Mouse (Mus musculus) thymus, postnatal 36 days (tissue): Measurements from ENCODE around the gene Ttpal.
A peak's percentile ranks its signal among the peaks of the same experiment; 100 is the strongest.

ENCODE experiments used
- DNase-seq, 2 experiments: peaks; one replicate each; pipeline ENCODE4 v3.0.0; 2022; ENCODE audit warnings: mixed read lengths in 2 of 2

The Ttpal gene

GRCm38 (mm10) chr2:163602101-163602971, at the start of gene Ttpal:
Gene Ttpal (plus strand): TSS chr2:163602314.
- peak; percentile 88 to 90 for DNase-seq

GRCm38 (mm10) chr2:163552518-163552929, 49.6 kb upstream of the Ttpal start:
- no peak for DNase-seq

GRCm38 (mm10) chr2:163554425-163554982, 47.6 kb upstream of the Ttpal start:
- no peak for DNase-seq

GRCm38 (mm10) chr2:163554996-163555395, 47.1 kb upstream of the Ttpal start:
- no peak for DNase-seq

GRCm38 (mm10) chr2:163555417-163555816, 46.7 kb upstream of the Ttpal start:
- DNase-seq = no peak

GRCm38 (mm10) chr2:163558548-163558947, 43.6 kb upstream of the Ttpal start:
- DNase-seq = no peak

GRCm38 (mm10) chr2:163559236-163559635, 42.9 kb upstream of the Ttpal start:
- DNase-seq = no peak

GRCm38 (mm10) chr2:163560247-163560646, 41.9 kb upstream of the Ttpal start:
- DNase-seq = no peak

- DNase-seq = no peak
Measured at GRCm38 (mm10) chr2:163561258-163561948, 40.7 kb upstream of the Ttpal start.

- DNase-seq = no peak
Measured at GRCm38 (mm10) chr2:163564646-163565045, 37.5 kb upstream of the Ttpal start.

- no peak for DNase-seq
Measured at GRCm38 (mm10) chr2:163574321-163574720, 27.8 kb upstream of the Ttpal start.

GRCm38 (mm10) chr2:163575248-163575647, 26.9 kb upstream of the Ttpal start:
- no peak for DNase-seq

GRCm38 (mm10) chr2:163577986-163578385, 24.1 kb upstream of the Ttpal start:
- no peak for DNase-seq

GRCm38 (mm10) chr2:163580069-163580945, 21.8 kb upstream of the Ttpal start:
- no peak for DNase-seq

GRCm38 (mm10) chr2:163583226-163584087, 18.7 kb upstream of the Ttpal start:
- no peak for DNase-seq

- DNase-seq = no peak
Measured at GRCm38 (mm10) chr2:163584088-163584426, 18.1 kb upstream of the Ttpal start.

- peak; percentile 49 to 51 for DNase-seq
Measured at GRCm38 (mm10) chr2:163586384-163587261, 15.5 kb upstream of the Ttpal start.

GRCm38 (mm10) chr2:163587506-163587905, 14.6 kb upstream of the Ttpal start:
- no peak for DNase-seq

GRCm38 (mm10) chr2:163590211-163590610, 11.9 kb upstream of the Ttpal start:
- DNase-seq = no peak

- DNase-seq = no peak
Measured at GRCm38 (mm10) chr2:163590996-163591395, 11.1 kb upstream of the Ttpal start.

GRCm38 (mm10) chr2:163592084-163592483, 10.0 kb upstream of the Ttpal start:
- peak in 1 of 2 experiments; percentile 24 for DNase-seq
